Mouse (Mus musculus) frontal cortex, postnatal 14 days (tissue): ENCODE measurements at regions not wholly inside any gene's neighbourhood (a gene's known extent, or its start where the extent isn't known, plus 50 kb on each side); places are given as distances from the start of the nearest gene placed in this dataset.

ENCODE experiments used
- DNase-seq, 2 experiments: peaks; one replicate each; pipeline ENCODE4 v3.0.0; 2022; ENCODE audit warnings: low spot score in 2 of 2

GRCm38 (mm10) chr3:19747361-19747760 lies 118.9 kb upstream of the 1700064H15Rik start:
- DNase-seq = no peak

- no peak for DNase-seq
Measured at GRCm38 (mm10) chr3:19751946-19752345, 123.5 kb upstream of the 1700064H15Rik start.

GRCm38 (mm10) chr3:19754011-19754410 lies 125.5 kb upstream of the 1700064H15Rik start:
- no peak for DNase-seq

DNA sequence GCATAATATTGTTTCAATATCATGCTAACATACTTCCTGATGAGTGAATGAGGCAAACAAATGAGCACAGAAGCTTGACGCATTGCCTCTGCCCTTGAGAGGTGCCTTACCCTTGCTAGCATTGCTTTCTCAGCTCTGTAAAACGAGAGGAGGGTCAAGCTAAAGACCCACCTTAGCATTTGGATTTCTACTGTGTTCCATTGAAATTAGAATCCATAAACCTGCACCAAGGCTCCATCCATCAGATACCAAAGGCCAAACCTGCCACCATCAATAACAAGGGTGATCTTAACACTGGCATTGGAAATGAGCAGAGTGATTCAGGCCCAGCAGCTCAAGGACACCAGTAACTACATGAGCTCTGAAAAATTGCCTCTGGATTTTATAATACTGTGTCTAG lies 126.2 kb upstream of the 1700064H15Rik start:
- no peak for DNase-seq

DNA sequence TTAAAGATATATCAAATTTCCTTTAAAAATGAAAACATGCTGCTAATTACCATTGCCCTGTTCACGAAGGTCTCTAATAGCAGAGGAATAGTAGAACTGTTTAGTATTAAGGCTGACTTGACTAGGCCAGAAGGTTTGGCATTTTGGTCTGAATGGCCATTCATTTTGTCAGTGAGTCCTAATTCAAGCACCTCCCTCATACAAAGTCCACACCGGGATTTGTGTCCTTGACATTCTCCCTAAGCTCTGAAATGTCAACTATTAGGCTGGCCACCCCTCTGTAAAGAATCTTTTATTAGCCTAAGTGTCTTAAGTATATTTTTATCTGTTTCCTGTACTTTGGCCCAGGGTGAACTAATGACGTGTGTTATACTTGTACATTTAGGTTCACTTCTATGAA lies 126.7 kb upstream of the 1700064H15Rik start:
- no peak for DNase-seq

DNA sequence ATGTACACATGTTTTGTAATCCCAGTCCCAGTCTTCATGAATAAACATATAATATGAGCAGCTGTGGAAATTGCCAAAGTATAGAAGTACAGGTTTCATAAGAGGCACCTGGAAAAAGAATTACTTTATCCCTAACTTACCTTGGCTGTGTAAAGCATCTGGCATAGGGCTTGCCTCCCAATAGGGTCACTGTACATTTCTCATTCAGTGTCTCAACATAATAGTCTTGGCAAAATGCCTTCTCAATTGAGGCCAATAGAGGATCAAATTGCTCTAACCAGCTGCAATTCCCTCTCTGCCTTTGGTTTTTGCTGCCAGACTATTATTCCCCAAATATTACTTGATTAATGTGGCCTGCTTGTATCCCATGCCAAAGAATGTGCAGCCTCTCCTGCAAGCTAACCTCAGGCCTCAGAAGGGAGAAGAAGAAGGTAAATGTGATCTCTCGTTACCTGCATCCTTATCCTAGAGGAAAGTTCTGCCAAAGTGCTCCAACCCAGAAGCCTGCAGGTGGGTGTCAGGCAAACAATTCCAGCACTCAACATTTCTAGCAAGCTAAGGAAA lies 158.2 kb upstream of the Cp start:
- no peak for DNase-seq

DNA sequence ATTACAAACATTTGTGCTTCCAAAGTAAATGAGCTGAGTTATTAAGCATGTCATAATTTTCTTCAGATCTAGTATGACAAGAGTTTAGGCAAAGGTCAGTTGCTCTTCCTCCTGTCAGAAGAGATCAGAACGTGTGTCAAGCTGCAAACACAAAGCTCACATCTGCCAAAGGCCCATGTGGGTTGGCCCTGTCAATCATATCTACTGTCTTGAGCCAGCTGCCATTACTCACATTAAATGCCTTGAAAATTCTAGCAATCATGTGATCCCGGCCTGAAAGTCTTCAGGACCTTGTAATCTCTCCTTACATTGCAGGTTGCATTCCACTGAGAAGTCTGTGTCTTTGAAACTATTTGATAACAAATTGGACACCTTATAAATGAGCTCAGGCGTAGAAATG lies 146.8 kb upstream of the Cp start:
- DNase-seq = no peak

- no peak for DNase-seq
Measured at GRCm38 (mm10) chr3:19824904-19825303, 131.9 kb upstream of the Cp start.

DNA sequence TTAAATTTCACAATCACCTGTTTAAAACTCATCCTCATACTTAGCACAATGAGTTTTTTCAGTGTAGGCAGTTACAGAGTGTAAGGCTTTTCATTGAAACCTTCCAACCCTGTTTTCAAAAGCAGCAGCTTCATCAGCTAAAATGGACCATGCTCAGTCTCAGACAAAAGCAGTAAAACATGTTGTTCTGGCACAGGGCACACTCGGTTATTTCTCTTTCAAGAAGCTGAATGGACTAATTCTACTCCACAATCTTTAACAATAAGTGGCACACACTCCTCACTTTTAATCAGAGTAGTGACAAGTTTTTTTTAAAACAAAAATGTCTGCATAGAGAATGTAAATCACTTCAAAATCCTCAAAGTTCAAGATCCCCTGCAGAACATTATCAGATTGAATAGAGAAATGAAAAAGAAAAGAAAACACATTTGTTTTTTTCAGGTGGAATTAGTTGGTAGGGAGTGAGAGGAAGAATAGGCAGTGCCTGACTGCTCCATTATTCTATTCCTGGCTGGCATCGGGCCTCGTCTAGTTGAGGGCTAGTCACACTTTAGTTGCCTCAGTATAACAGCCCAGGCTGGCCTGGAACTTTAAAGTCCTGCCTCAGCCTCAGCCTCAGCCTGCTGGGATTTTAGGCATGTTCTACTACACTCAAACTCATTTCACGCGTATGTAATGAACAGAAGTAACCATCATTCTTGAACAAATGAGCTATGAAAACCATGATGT lies 128.2 kb upstream of the Cp start:
- DNase-seq = no peak

DNA sequence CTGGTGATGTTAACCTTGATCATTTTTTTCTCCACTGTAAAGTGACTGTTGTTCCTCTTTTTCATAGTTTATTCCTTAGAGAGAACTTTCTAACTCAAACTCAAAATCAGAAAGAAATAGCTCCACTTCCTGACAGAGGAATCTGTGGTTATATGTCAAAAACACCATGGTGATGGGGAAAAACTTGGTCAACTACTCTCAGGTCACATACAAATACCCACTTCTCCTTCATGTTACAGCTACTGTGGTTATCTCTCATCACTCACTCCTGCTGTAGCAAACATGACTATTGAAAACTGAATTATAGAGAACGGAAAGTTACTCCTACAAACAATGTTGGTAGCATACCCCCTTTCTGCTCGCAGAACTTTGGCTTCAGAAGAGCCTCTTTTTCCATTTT lies 127.1 kb upstream of the Cp start:
- no peak for DNase-seq

DNA sequence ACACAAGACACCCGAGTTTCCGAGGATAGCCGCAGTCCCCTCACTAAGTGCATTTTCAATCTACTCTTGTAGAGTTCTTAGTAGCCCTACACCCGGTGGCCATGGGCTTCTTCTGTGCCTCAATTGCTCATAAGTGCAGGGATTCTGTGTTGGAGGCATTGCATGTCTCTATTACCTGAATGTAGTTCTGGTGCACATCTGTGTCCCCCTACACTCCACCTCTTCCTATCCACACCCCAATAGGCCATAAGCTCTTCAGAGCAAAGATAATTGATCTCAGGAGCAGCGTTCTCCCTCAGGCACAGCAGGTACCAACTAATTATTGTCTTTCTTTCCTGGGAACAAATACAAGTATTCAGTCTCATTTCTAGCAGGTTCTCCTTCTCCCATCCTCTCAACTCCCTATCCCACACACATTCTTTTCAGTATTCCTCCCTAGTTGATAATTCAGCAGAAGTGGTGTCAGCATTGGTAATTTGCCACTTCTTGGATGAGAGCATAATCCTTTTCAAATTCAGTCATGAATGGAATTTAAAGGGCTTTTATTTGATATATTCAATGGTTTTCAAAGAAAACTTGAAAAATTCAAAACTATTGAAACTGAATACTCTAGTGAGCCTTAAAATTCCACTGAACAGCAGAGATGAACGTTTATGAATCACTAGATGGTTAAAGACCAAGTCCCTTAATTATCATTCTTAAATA lies 108.7 kb upstream of the Cp start:
- DNase-seq = no peak

GRCm38 (mm10) chr3:19848736-19849269 lies 108.1 kb upstream of the Cp start:
- DNase-seq = no peak

DNA sequence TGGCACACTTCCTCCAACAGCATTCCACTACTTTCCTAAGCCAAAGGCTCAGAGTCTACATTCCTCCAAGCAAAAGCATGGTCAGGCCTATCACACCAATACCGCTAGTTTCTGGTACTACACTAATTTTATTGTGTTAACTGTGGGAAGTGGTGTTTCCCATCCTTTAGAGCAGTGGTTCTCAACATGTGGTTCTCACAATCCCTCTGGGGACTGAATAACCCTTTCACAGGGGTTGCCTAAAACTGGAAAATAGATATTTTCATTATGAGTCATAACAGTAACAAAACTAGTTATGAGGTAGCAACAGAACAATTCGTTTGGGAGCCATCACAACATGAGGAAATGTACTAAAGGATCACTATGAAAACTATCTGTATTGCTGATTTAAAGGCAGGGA lies 74.2 kb upstream of the Cp start:
- no peak for DNase-seq

- no peak for DNase-seq
Measured at GRCm38 (mm10) chr3:19888405-19888804, 68.4 kb upstream of the Cp start.

- no peak for DNase-seq
Measured at GRCm38 (mm10) chr3:19894258-19894629, 62.6 kb upstream of the Cp start.

DNA sequence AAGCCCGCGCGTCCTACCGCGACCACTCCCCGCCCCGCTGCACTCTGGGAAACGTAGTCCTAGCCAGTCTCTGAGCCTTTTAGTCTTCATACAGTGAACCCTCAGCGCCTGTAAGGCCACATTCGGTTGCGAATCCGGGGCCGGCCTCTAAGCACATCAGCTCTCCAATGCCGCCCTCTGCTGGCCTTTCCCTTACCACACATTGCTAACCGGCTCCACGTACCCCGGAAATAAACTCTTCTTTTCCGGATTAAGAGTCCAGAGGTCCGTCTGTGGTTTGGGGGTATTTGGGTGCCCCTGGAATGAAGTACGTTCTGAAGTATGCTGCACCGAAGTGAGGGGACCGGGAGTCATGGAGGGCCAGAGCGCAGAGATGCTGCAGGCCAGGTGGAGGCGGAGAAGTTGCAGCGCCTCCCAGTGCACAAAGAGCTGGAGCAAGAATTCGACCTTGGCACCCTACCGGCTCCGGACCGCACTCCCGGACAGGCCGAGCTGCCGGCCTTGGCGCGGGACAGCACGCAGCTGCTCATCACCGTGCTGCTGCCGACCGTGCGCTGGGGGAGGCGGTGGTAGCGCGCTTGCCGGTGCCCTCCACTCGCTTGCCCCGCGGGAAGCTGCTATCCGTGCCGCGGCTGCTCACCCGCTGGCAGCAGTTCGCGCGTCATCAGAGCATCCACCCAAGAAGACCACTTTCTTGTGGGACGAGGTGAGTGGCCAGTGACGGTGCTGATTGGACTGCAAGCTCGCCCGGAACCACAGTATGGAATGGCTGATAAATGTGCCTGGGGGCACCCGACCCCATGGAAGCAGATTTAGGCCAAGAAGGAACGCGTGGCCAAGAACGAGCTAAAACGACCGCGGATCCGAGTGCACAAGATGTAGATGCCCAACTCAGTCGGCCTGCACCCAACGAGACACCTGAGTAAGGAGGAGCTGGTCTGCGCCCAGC lies 62.0 kb upstream of the Cp start:
- DNase-seq = peak; percentile 91 to 97

DNA sequence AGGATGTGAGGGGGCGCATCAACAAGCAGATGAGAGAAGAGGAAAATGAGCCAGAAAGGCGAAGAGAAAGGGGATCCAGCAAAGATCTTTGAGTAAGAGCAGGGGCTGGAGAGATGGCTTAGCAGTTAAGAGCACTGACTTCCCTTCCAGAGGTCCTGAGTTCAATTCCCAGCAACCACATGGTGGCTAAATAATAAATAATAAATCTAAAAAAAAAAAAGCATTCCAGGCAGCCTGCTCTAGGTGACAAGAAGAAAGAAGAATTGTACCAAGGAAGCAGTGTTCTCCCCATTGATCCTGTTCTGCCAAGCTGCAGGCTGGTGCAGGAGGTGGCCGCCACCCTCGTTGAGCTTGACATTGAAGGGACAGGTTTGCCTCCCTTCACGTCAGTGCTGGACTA lies 61.1 kb upstream of the Cp start:
- no peak for DNase-seq

GRCm38 (mm10) chr3:19897140-19897539 lies 59.7 kb upstream of the Cp start:
- DNase-seq = no peak

GRCm38 (mm10) chr3:19902226-19902625 lies 54.6 kb upstream of the Cp start:
- no peak for DNase-seq

DNA sequence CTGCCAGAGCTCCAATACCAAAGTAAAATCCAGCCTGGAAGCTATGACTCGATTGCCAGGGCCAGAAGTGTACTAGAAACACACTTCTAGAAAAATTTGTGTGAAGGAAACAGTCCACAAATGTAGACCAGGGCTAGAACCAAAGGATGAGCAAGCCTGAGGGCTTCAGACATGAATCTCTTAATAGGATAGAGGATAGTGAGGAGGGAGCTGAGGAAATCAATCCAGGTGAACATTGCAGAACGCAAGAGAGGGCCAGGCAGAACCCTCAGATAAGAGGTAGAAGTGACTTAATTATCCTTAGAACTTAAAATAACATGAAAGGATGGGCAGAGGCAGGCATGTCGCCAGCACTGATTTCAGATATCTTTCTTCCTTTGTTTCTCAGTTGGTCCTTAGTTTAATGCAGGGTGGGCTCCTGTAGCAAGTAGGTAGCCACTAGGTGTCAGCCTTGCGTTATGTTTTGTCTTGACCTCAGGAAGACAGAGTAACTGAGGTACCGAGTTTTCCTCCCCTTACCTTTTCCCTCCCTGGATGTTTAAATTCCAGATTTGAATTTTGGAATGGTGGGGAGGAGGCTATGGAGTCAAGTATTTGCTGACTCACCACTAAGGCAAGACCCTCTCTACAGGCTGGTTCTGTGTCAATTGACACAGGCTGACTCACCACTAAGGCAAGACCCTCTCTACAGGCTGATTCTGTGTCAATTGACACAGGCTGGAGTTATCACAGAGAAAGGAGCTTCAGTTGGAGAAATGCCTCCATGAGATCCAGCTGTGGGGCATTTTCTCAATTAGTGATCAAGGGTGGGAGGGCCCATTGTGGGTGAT lies 52.2 kb upstream of the Cp start:
- peak in 1 of 2 experiments; percentile 33 for DNase-seq
